Mouse (Mus musculus) forelimb bud, embryonic 11.5 days (tissue): Measurements from ENCODE around the gene Mpl.

ENCODE experiments used
- DNase-seq: peaks from one replicate; pipeline ENCODE4 v3.0.0-alpha.2; 2012; ENCODE audit warnings: low read depth, low spot score

The Mpl gene

GRCm38 (mm10) chr4:118457345-118457975 lies at the start of gene Mpl:
Gene Mpl (minus strand): TSS chr4:118457513.
- no peak for DNase-seq

DNA sequence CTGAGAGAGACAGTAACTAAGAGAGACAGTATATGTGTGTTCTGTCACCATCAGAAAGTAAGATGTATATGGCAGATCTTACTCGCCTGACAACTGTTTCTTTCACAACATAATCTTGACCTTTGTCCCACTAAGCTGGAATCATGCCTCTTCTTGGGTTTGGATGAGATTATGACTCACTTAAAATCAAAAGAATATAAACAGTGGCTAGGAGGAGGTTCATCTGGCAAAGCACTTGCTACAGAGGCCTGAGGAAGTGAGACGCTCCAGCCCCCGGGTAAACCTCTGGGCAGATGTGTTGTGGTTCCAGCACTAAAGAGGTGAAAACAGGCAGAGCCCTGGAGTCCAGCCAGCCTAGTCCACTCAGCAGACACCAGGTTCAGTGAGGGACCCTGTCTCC lies 48.2 kb upstream of the Mpl start:
- DNase-seq = no peak

DNA sequence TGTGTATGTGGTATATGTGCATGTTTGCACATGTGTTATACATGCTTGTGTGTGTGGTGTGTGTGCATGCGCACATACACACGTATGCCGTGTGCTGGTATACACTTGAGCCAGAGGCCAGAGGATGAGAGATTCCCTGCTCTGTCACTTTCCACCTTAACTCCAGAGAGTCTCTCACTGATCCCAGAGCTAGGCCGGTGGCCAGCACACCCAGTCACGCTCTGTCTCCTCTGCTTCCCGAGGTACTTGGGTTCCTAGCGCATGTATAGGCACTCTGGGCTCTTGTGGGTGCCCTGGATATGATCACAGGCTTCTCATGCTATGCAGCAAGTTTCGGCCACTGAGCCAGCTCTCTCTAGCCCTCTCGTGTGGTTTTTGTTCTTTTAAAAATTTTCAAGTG lies 43.5 kb upstream of the Mpl start:
- no peak for DNase-seq

- no peak for DNase-seq
These were observed 42.9 kb upstream of the Mpl start for GRCm38 (mm10) chr4:118500171-118500724.

GRCm38 (mm10) chr4:118490461-118490860 lies 33.1 kb upstream of the Mpl start:
- DNase-seq = no peak

GRCm38 (mm10) chr4:118489717-118490132 lies 32.4 kb upstream of the Mpl start, which contains the start of gene Tie1:
Gene Tie1 (minus strand): TSS chr4:118490061.
- DNase-seq = no peak

DNA sequence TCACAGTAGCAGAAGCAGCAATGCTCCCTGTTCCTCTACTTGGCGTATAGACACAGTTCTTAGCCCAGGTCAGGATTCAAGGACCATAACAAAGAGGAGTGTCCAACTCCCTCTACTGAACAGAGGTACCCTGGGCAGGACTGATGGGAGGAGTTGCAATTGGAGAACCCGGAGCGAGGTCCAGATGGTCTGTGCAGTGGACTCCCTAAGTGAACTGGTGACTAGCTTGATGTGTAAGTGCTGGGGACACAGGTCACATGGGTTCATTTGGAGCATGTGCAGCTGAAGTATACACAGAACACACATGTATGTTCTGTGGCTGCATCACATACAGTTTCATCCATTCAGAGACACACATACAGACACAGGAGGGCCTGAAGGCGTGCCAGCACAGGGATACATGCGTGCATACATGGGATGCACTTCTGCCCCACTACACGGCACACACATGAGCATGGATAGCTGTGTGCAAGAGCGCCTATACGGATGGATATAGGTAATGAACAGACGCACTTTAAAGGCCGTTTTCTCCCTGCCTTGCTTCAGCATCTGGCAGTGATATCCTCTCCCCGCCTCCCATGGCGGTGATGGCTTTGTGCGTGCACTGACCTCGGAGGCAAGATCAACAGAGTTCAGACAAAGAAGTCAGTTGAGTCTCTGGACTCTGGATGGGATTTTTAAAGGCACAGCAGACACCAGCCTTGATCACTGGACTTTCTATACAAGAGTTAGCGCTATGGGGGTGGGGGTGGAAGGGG lies 19.6 kb upstream of the Mpl start:
- DNase-seq = peak; percentile 11

GRCm38 (mm10) chr4:118472687-118473086 lies 15.4 kb upstream of the Mpl start:
- DNase-seq = no peak

GRCm38 (mm10) chr4:118471281-118471680 lies 14.0 kb upstream of the Mpl start:
- DNase-seq = peak; percentile 8

- DNase-seq = peak; percentile 42
These were observed 8.4 kb upstream of the Mpl start for GRCm38 (mm10) chr4:118465697-118466163.

DNA sequence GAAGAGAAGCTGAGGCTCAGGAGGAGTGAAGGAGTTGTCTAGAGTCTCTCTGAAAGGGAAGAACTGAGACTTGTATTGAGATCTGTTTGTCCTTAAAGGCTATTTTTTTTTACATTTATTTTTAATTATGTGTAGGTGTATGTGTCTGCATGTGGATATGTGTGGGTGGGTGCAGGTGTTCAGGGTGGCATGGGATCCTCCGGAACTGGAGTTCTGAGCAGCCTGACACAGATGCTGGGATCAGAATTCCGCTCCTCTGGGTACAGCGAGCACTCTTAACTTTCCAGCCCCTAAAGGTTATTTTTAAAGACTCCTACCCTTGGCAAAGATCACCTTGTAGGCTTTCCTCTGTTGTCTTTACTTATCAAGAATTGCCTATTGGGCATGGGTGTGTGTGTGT lies 7.6 kb upstream of the Mpl start:
- DNase-seq = no peak

DNA sequence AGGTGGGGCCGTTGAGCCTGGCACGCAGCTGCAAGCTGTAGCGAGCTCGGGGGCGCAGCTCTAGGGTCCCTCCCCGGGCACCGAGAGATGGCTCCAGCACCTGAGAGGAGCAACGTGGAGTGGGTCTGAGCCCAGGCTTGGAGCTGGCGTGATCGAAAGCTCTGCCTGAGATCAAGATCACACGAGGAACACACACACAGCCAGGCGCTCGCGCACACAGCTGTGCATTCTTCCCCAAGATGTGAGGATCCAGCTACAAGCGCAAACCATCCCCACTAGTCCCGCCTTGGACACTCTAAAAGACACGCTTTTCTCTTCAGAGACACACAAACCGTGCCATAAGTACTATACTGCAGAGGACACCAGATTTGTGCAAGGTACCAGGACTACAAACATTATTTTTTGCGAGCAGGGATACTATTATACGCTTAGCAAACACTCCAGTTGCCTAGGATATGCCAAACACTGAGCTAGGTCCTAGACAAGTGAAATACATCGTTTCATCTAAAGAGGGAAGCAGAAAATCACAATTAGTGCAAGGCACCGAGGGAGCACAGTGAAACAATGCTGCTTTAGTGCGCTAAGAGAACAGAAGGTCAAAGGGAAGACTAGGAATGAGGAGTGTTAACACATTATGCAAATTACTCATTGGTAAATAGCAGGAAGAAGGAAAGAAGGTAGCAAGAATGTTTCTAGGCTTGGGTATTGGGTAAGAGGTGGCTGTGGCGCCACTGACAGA lies 10.7 kb downstream of the Mpl start:
- no peak for DNase-seq

- DNase-seq = peak; percentile 51
These were observed 11.4 kb downstream of the Mpl start for GRCm38 (mm10) chr4:118445781-118446414.

GRCm38 (mm10) chr4:118445088-118445487 lies 12.2 kb downstream of the Mpl start:
- DNase-seq = no peak

GRCm38 (mm10) chr4:118437829-118438253 lies 19.5 kb downstream of the Mpl start:
- peak; percentile 32 for DNase-seq

DNA sequence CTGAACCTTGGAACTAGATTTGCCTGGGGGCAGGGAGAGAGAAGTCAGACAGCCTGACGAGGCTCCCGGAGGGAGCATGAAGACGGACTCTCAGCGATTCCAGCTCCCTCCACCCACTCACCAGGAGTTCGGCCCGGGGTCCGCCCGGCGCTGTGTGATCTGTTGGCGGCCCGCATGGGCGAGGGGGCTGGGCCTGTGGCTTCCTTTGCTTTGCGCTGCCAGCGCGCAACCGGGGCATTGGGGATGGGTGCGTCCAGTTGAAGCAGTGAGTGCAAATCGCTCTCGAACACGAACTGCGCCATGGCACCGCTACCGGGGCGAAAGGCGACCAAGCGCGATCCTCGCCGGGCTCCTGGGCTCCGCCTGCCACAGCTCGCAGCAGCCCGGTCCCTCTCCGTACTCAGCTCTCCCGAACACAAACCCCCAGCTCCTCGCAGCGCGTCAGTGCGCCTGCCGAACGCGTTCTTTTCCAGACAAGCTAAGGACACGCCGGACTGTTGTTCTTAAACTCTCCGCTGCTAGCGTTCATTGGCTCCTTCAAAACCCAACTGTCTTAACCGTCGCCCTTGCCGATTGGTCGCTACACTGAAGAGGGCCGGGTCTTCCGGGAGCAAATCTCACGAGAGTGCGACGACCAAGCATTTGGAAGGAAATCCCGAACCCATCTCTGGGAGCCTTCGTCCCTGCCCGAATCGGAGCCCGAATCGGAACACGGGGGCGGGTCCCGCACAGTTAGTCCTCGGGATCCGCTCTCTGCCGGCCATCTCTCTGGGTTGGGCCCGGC lies 20.3 kb downstream of the Mpl start, which contains the start of gene Cdc20:
Gene Cdc20 (minus strand): TSS at position 533 of the 784 bp plus-strand sequence.
- peak; percentile 97 for DNase-seq

DNA sequence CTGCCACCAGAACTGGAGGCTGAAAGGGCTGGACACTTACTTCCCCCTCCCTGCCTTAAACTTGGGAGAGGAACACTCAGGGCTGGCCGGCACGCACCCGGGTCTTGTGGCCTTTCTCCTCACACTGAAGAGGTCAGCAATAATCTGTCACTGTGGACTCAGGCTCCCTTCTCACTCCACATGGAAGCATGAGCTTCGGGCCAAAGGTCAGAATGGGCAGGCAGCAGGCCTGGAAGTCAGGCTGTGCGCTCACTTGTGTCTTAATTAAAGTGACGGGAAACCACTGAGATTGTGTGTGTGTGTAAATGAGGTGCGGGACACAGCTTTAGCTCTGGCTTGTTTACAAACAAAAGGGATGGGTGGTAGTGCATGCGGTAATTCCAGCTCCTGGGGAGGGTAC lies 25.0 kb downstream of the Mpl start:
- no peak for DNase-seq

GRCm38 (mm10) chr4:118429215-118429895 lies 28.0 kb downstream of the Mpl start:
- DNase-seq = no peak

- DNase-seq = no peak
These were observed 28.6 kb downstream of the Mpl start for GRCm38 (mm10) chr4:118428531-118429214.
